Mouse (Mus musculus) bone marrow macrophage, adult 2 months (primary cell): ENCODE results near the gene Car2.

Experiments used
- CTCF ChIP-seq: IDR thresholded peaks from 2 replicates; pipeline ENCODE4 v1.5.1; 2012; ENCODE audit warnings: low read depth, mild to moderate bottlenecking, low read length, moderate library complexity
- POLR2A ChIP-seq: IDR thresholded peaks from 2 replicates; pipeline ENCODE4 v1.6.1; 2012; ENCODE audit warnings: mild to moderate bottlenecking, low read depth, low read length, borderline replicate concordance

DNA sequence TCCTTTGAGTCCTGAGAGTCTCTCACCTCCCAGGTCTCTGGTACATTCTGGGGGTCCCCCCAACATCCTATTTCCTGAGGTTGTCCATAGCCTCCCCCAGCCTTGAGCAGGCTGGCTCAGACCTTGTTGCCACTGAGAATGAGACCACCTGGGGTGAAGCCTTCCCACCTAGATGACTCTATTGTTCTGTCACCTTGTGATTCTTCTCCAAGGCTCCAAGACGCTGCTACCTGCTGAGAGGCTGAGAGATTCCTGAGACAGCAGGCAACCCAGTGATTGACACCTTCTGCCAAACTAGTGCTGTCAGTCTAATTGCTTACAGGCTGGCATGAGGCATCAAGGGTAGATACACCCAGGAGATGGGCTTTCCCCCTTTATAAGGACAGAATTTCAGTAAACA, 21.2 kb downstream of the Car2 start:
- TF ChIP-seq CTCF, result no peak
- no peak for TF ChIP-seq POLR2A
